Mouse (Mus musculus) G1E (cell line): ENCODE measurements around the gene Arcn1. TPM values are rescaled to one million over a fixed set of nuclear protein-coding genes. Genes with fewer than 3 reads are reported as not detected.

Experiments used
- ATAC-seq: 2 replicates; pipeline ENCODE4 v1.8.0; 2016; ENCODE audit warnings: mild to moderate bottlenecking; ENCODE audit not compliant: insufficient number of reproducible peaks, poor library complexity, low FRiP score, severe bottlenecking; ENCODE audit errors: extremely low read depth
- DNase-seq: peaks from one replicate; pipeline ENCODE4 v3.0.0; 2012; ENCODE audit warnings: low spot score
- H3K27me3 ChIP-seq: 2 replicates; pipeline ENCODE4 v1.6.1; 2012; ENCODE audit warnings: mild to moderate bottlenecking, low read length, inconsistent platforms; ENCODE audit not compliant: insufficient read depth
- H3K36me3 ChIP-seq: replicated peaks from 2 replicates; pipeline ENCODE3; 2012; ENCODE audit warnings: mild to moderate bottlenecking, inconsistent platforms
- H3K4me1 ChIP-seq: 2 replicates; pipeline ENCODE4 v1.6.1; 2012; ENCODE audit warnings: low read depth, low read length, inconsistent platforms, mixed read lengths; ENCODE audit not compliant: insufficient read depth
- H3K4me3 ChIP-seq: 2 replicates; pipeline ENCODE4 v1.5.1; 2012; ENCODE audit warnings: low read depth, mild to moderate bottlenecking, inconsistent platforms, low read length, moderate library complexity, mixed read lengths
- H3K9me3 ChIP-seq: replicated peaks from 2 replicates; pipeline ENCODE4 v1.6.1; 2012; ENCODE audit warnings: inconsistent platforms
- CTCF ChIP-seq: IDR thresholded peaks from 2 replicates; pipeline ENCODE4 v1.5.1; 2012; ENCODE audit warnings: low read depth, low read length, inconsistent platforms, mixed read lengths
- GATA1 ChIP-seq: IDR thresholded peaks from 2 replicates; pipeline ENCODE4 v1.6.1; 2012; ENCODE audit warnings: borderline replicate concordance, low read length, inconsistent platforms, mixed read lengths
- GATA2 ChIP-seq: IDR thresholded peaks from 2 replicates; pipeline ENCODE4 v1.6.1; 2012; ENCODE audit warnings: low read depth, low read length, inconsistent platforms, borderline replicate concordance
- POLR2AphosphoS5 ChIP-seq: IDR thresholded peaks from 2 replicates; pipeline ENCODE4 v1.6.1; 2012; ENCODE audit warnings: low read depth, low read length, inconsistent platforms; ENCODE audit not compliant: insufficient replicate concordance
- TAL1 ChIP-seq: conservative IDR thresholded peaks from 2 replicates; pipeline ENCODE4 v1.6.1; 2012; ENCODE audit warnings: low read depth, low read length, inconsistent platforms, mixed read lengths
- polyA plus RNA-seq: library from polyadenylated mRNA; stranded (reverse); fragments of >175 nt; gene quantifications from 2 replicates; pipeline ENCODE4 v1.2.3, GENCODE M21; 2012
- total RNA-seq, 2 experiments: library from RNA; stranded (forward) in 1 of 2; stranded (reverse) in 1 of 2; fragments of 200-1000 nt in 1 of 2; fragments of >200 nt in 1 of 2; fragmentation: Nextera tagmentation in 1 of 2; gene quantifications; 2 replicates each; pipeline ENCODE4 v1.2.3; 2014 to 2017

Gene Arcn1
- total and polyA plus RNA-seq, 3 experiments = 16.7 to 239 (median 134) TPM

DNA sequence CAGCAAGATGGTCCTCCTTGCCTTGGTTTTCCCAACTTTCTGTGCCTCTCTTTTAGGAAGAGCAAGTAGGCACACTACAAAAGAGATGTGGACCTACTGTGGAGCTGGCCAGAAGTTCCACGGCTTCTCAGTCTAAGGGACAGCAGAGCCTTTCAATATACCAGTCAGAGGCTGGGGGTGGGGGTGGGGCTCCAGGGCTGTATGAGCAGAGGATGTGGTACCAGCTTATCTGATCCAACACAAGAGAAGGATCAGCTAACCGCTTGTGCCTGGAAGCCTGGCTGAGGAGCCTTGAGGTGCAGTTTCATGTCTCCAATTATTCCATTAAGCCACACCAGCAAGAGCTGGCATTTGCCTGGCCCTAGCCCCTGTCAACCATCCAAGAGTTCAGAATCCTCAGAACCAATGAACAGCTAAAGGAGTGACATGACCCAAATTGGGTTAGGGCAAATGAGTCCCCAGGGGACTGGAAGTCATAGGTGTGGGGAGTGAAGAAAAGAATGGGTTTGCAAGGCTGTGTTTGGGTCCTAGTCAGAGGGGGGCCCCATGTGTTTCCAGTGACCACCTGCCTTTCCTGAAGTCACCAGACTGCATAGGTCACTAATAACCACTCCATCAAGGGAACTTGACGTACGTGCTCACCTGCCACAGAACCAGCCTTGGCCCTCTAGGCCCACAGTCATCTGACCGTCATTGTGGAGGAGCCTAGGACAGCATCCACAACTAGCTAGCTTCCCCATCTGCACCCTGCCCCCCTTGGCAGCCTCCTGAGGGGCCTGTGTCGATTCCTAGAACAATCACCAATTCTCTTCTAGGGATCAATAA lies 50.4 kb downstream of the Arcn1 start:
- Histone ChIP-seq H3K9me3 (no peaks in the 10 kb centered on the region), H3K4me3 (peak overlapping the region; percentile 20; the same call in 1 of the 2 replicates), H3K27me3 (peaks cover 67% of the 10 kb centered on the region), H3K4me1 (peaks cover 56% of the 10 kb centered on the region), H3K36me3 (peaks cover 7% of the 10 kb centered on the region)
- ATAC-seq (peak; percentile 59; the same call in 1 of the 2 replicates), DNase-seq (peak; percentile 54)
- TF ChIP-seq GATA2 (no peak), TAL1 (no peak), POLR2AphosphoS5 (no peak), GATA1 (no peak), CTCF (no peak)

DNA sequence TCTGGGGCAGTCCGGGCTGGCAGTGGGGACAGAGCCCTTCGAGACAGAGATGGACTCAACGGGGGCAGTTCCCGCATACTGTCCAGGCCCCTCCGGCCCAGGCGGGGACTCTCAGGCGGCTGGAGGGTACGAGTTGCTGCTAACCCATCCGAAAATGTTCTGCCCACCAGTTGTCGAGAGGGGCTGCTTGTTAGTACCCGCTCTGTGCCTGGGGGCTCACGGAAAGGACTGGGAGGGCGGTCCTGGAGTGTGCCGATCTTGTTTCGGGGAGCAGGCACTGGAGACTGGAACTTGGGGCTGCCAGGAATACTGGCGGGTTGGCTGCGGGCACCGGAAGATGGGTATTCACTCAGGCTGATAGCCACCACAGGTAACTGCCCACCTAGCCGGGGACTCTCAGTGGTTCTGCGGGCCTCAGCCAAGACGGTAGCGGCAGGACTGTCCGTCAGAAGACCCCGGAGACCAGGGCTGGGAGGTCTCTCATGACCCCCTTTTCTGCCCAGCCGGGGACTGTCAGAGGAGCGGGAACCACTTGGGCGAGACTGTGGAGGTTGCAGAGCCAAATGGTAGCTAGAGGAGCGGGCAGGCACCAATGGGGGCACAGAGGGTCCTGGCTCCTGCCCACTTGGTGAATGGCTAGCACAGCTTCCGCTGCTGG lies 51.8 kb downstream of the Arcn1 start:
- Histone ChIP-seq H3K4me3 (no peak overlapping the region), H3K9me3 (no peaks in the 10 kb centered on the region), H3K36me3 (peaks cover 7% of the 10 kb centered on the region), H3K27me3 (peaks cover 63% of the 10 kb centered on the region), H3K4me1 (peaks cover 43% of the 10 kb centered on the region)
- ATAC-seq (no peak), DNase-seq (no peak)
- no peak for TF ChIP-seq GATA2
- TF ChIP-seq TAL1 = no peak
- TF ChIP-seq GATA1 = no peak
- no peak for TF ChIP-seq CTCF
- TF ChIP-seq POLR2AphosphoS5 = no peak

DNA sequence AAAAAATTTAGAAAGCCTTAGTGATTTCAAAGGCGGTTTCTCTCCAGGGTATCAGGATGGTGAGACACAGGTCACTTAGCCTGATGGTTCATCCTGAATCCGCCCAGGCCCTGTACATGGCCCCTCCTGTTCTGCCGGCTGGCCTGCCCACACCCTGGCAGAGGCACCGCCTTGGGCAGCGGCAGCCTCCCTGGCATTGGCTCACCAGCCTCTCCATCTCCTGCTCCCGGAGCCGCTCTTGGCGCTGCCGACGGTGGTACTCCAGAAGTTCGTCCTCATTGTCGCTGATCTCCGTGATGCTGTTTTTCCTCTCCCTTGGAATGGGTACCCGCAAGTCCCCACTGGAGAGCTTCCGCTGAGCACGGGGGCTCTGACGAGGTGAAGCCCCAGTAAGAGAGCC lies 52.5 kb downstream of the Arcn1 start:
- Histone ChIP-seq H3K4me1 (peaks cover 36% of the 10 kb centered on the region), H3K9me3 (no peaks in the 10 kb centered on the region), H3K27me3 (peaks cover 63% of the 10 kb centered on the region), H3K36me3 (peaks cover 7% of the 10 kb centered on the region), H3K4me3 (no peak overlapping the region)
- DNase-seq = no peak
- TF ChIP-seq GATA1 = no peak
- no peak for TF ChIP-seq TAL1
- no peak for TF ChIP-seq CTCF
- no peak for TF ChIP-seq GATA2
- no peak for TF ChIP-seq POLR2AphosphoS5
- ATAC-seq = no peak

DNA sequence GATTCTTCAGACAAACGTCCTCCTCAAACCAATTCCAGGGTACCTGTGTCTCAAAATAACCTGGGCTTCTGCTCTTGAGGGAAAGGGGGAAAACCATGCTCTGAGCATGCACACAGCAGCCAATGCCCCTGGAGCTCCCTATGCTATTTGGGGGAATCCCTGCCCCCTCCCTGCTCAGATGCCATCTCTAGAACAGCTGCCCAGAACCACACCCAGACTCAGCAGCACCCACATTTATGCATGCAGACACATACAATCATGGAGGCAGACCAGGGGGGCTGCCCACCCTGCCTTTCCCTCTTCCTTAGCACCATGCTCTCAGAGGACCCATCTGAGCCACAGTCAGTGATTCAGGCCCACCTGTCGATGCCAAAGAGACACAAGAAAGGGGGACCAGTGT lies 54.1 kb downstream of the Arcn1 start:
- TF ChIP-seq GATA1 (no peak), GATA2 (no peak), TAL1 (no peak), POLR2AphosphoS5 (no peak), CTCF (no peak)
- ATAC-seq = no peak
- peaks cover 7% of the 10 kb centered on the region for H3K36me3 ChIP-seq

DNA sequence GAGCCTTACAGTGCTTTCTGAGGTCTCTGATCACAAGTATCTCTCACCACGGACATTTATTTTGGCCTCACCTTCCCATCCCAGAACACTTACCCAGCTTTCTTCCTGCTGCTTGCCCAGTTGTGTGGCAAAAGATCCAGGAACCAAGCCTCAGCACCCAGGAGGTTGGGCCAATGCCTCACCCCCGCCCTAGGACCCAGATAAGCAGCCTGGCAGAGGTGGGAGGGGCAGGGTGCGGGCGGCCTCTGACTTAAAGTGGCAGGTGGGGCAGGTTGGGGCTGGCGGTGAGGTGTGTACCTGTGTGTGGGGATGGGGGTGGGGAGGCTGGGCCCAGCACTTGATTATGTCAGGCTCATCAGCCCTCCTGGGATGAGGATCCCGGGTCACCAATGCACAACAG lies 54.6 kb downstream of the Arcn1 start:
- TF ChIP-seq TAL1 = no peak
- TF ChIP-seq GATA2 = no peak
- TF ChIP-seq CTCF = no peak
- TF ChIP-seq GATA1 = no peak
- no peak for TF ChIP-seq POLR2AphosphoS5
- ATAC-seq (no peak), DNase-seq (no peak)
- Histone ChIP-seq H3K36me3 (peaks cover 7% of the 10 kb centered on the region), H3K4me1 (peaks cover 30% of the 10 kb centered on the region), H3K4me3 (no peak overlapping the region), H3K9me3 (no peaks in the 10 kb centered on the region), H3K27me3 (peaks cover 66% of the 10 kb centered on the region)

More for the DNA sequence above, 54.1 kb downstream of the Arcn1 start:
- H3K4me3 ChIP-seq = no peak overlapping the region
- H3K4me1 ChIP-seq = peaks cover 30% of the 10 kb centered on the region
- DNase-seq = no peak
- no peaks in the 10 kb centered on the region for H3K9me3 ChIP-seq
- peaks cover 65% of the 10 kb centered on the region for H3K27me3 ChIP-seq

DNA sequence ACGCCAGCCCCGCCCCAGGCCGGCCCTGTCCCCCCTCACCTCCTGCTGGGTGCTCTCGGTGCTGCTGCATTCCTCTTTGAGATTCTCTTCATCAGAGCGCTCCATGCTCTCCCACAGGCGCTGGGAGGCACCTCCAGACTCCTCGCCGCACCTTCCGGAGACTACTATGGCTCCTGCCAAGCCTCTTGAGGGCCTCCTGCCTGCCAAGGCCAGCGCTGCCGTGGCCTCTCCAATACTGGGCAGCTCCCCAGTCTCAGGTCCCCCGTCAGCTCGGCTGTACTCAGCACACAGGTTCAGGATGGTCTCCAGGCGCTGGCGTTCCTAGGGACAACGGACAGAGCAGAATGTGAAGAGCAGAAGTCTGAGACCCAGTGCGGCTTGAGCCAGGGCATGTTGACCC lies 56.0 kb downstream of the Arcn1 start:
- Histone ChIP-seq H3K27me3 (peaks cover 72% of the 10 kb centered on the region), H3K36me3 (peaks cover 7% of the 10 kb centered on the region), H3K4me3 (no peak overlapping the region), H3K9me3 (no peaks in the 10 kb centered on the region), H3K4me1 (peaks cover 18% of the 10 kb centered on the region)
- TF ChIP-seq GATA2 = no peak
- no peak for TF ChIP-seq POLR2AphosphoS5
- no peak for TF ChIP-seq CTCF
- no peak for TF ChIP-seq GATA1
- TF ChIP-seq TAL1 = no peak
- ATAC-seq (no peak), DNase-seq (no peak)
